Mouse (Mus musculus): ENCODE results near the gene Nhsl1.

GRCm38 (mm10) chr10:18562940-18563339 lies 244.2 kb downstream of the Nhsl1 start:
- no peak for TF ChIP-seq POLR2A (IDR thresholded peaks at IDR 0.05; ENCODE audit: control insufficient read depth, low read depth, low read length)
- TF ChIP-seq CTCF (IDR thresholded peaks at IDR 0.05; ENCODE audit: control insufficient read depth, insufficient read depth, insufficient replicate concordance, low read depth, low read length), result no peak

All from testis, adult 2 months (tissue).